In the genomic region with DNA sequence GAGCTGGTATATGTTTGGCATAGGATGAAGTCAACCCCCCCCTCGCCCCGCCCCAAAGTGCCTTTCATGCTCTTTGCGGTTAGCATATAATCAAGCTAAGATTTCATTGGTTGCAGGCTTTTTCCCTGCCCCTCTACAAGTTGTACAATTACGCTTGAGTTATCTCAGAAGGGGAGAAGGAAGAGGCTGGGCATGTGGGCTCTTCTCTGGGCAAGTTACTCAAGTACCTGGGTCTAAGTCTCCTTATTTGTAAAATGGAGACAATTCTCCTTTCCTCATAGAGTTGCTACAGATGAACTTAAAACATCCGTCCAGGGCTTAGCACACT, we compare ENCODE assay signal across 17 mouse cellular contexts. TPM values are rescaled to one million over a fixed set of nuclear protein-coding genes. Genes with fewer than 3 reads are reported as not detected.
A peak's percentile ranks its signal among the peaks of the same experiment; 100 is the strongest.
DNase-seq lines count a peak whose midpoint lies in the region; ATAC-seq and TF ChIP-seq lines count a peak whose summit lies in the region.
"Had no signal": no experiment of that assay in that cellular context is flagged by ENCODE, and none has a peak within 500 bp of the region (broad histone marks: within the 10 kb centered on the region; RNA-seq: fewer than 3 reads in every experiment).

No protein-coding gene starts in this region.

- TF ChIP-seq CTCF in stomach, postnatal 0 days (IDR thresholded peaks at IDR 0.05; ENCODE audit: low read depth): no peak

- H3K36me3 ChIP-seq in erythroblast, embryonic 14.5 days (ENCODE audit: control insufficient read depth): peaks cover 52% of the 10 kb centered on the region
- H3K36me3 ChIP-seq in stomach, embryonic 16.5 days (ENCODE audit: control insufficient read depth, insufficient read depth, low read length): no peaks in the 10 kb centered on the region
- no peaks in the 10 kb centered on the region for H3K36me3 ChIP-seq in stomach, postnatal 0 days (ENCODE audit: control insufficient read depth, insufficient read depth, low read length)
- peaks cover 25% of the 10 kb centered on the region for H3K36me3 ChIP-seq in liver, embryonic 13.5 days
- H3K36me3 ChIP-seq in hindbrain, embryonic 11.5 days (ENCODE audit: control insufficient read depth, insufficient read depth, low read length): no peaks in the 10 kb centered on the region

- TF ChIP-seq EP300 in stomach, postnatal 0 days (optimal IDR thresholded peaks at IDR 0.05): no peak

- peaks cover 75% of the 10 kb centered on the region for H3K4me1 ChIP-seq in erythroblast, embryonic 14.5 days (ENCODE audit: control insufficient read depth)
- H3K4me1 ChIP-seq in stomach, embryonic 16.5 days (ENCODE audit: control insufficient read depth, insufficient read depth, low read length): peaks cover 12% of the 10 kb centered on the region
- H3K4me1 ChIP-seq in stomach, postnatal 0 days (replicated peaks; ENCODE audit: control insufficient read depth, insufficient read depth): no peaks in the 10 kb centered on the region; the same call in none of the 2 replicates
- H3K4me1 ChIP-seq in liver, embryonic 13.5 days (replicated peaks): peaks cover 80% of the 10 kb centered on the region
- H3K4me1 ChIP-seq in hindbrain, embryonic 11.5 days (replicated peaks; ENCODE audit: control insufficient read depth, insufficient read depth, low read length): peaks cover 3% of the 10 kb centered on the region; the same call in 1 of the 2 replicates

- no peak for ATAC-seq in erythroblast, adult 5-6 weeks (replicated peaks; ENCODE audit: low FRiP score, poor library complexity, severe bottlenecking)
- ATAC-seq in stomach, embryonic 16.5 days (ENCODE audit: insufficient read depth, low FRiP score): no peak
- no peak for ATAC-seq in stomach, postnatal 0 days (ENCODE audit: low FRiP score, low TSS enrichment)
- ATAC-seq in liver, embryonic 13.5 days (ENCODE audit: low read depth): no peak
- no peak for ATAC-seq in hindbrain, embryonic 11.5 days (ENCODE audit: low FRiP score)

- no peaks in the 10 kb centered on the region for H3K27me3 ChIP-seq in erythroblast, embryonic 14.5 days (ENCODE audit: control insufficient read depth)
- no peaks in the 10 kb centered on the region for H3K27me3 ChIP-seq in stomach, embryonic 16.5 days (ENCODE audit: control insufficient read depth, insufficient read depth, low read length)
- H3K27me3 ChIP-seq in stomach, postnatal 0 days (ENCODE audit: control insufficient read depth, insufficient read depth, low read length): no peaks in the 10 kb centered on the region
- no peaks in the 10 kb centered on the region for H3K27me3 ChIP-seq in liver, embryonic 13.5 days
- no peaks in the 10 kb centered on the region for H3K27me3 ChIP-seq in hindbrain, embryonic 11.5 days (ENCODE audit: control insufficient read depth, insufficient read depth, low read length)
- H3K27me3 ChIP-seq: limb, embryonic 12.5 days had no signal

- 0 out of 2 replicates have a peak overlapping the region, but pooled peaks have one; percentile 4 for H3K4me2 ChIP-seq in stomach, embryonic 16.5 days (ENCODE audit: low read depth, low read length)
- H3K4me2 ChIP-seq in stomach, postnatal 0 days (replicated peaks; ENCODE audit: low read depth): no peak overlapping the region
- peak overlapping the region; percentile 74 for H3K4me2 ChIP-seq in liver, embryonic 13.5 days
- H3K4me2 ChIP-seq in hindbrain, embryonic 11.5 days (replicated peaks; ENCODE audit: low read depth, low read length): no peak overlapping the region
- H3K4me2 ChIP-seq: hindbrain, embryonic 14.5 days; limb, embryonic 12.5 days had no signal

- 92% methylated on average over 5 of the region's 5 CpGs for WGBS in stomach, embryonic 16.5 days
- WGBS in stomach, postnatal 0 days: 95% methylated on average over 5 of the region's 5 CpGs
- 74% methylated on average over 5 of the region's 5 CpGs for WGBS in liver, embryonic 13.5 days (ENCODE audit: insufficient replicate concordance)
- 97% methylated on average over 5 of the region's 5 CpGs for WGBS in hindbrain, embryonic 11.5 days

- peak overlapping the region; percentile 64 for H3K4me3 ChIP-seq in erythroblast, embryonic 14.5 days (replicated peaks)
- H3K4me3 ChIP-seq in stomach, embryonic 16.5 days (replicated peaks; ENCODE audit: low read length): no peak overlapping the region
- H3K4me3 ChIP-seq in stomach, postnatal 0 days (ENCODE audit: low read depth, low read length): no peak overlapping the region
- H3K4me3 ChIP-seq in liver, embryonic 13.5 days (replicated peaks): peak overlapping the region; percentile 79
- no peak overlapping the region for H3K4me3 ChIP-seq in hindbrain, embryonic 11.5 days (ENCODE audit: low read depth, low read length)
- H3K4me3 ChIP-seq: limb, embryonic 12.5 days had no signal

- no peaks in the 10 kb centered on the region for H3K9me3 ChIP-seq in erythroblast, embryonic 14.5 days (ENCODE audit: control insufficient read depth, low read length)
- H3K9me3 ChIP-seq in stomach, embryonic 16.5 days (replicated peaks; ENCODE audit: control insufficient read depth, low read length): no peaks in the 10 kb centered on the region
- H3K9me3 ChIP-seq in stomach, postnatal 0 days (ENCODE audit: control insufficient read depth, low read length): no peaks in the 10 kb centered on the region
- no peaks in the 10 kb centered on the region for H3K9me3 ChIP-seq in liver, embryonic 13.5 days (replicated peaks)
- H3K9me3 ChIP-seq in hindbrain, embryonic 11.5 days (ENCODE audit: control insufficient read depth, low read length): no peaks in the 10 kb centered on the region
- H3K9me3 ChIP-seq: heart, embryonic 10.5 days; limb, embryonic 12.5 days; midbrain, embryonic 10.5 days had no signal

- no peak for DNase-seq in stomach, postnatal 0 days (ENCODE audit: low spot score)
- no peak for DNase-seq in liver, embryonic 13.5 days
- DNase-seq in hindbrain, embryonic 11.5 days (ENCODE audit: low spot score): no peak
- no peak for DNase-seq in lung, postnatal 36 days
- no peak for DNase-seq in thymus, postnatal 14 days
- DNase-seq: adrenal gland, postnatal 25 days; cerebellum, adult 2 months; gastrocnemius, postnatal 14 days; heart, postnatal 14 days; kidney, adult 11 months had no signal

- no peak overlapping the region for H3K27ac ChIP-seq in stomach, embryonic 16.5 days (ENCODE audit: low read length)
- H3K27ac ChIP-seq in stomach, postnatal 0 days (replicated peaks): no peak overlapping the region
- peak overlapping the region; percentile 94 for H3K27ac ChIP-seq in liver, embryonic 13.5 days
- no peak overlapping the region for H3K27ac ChIP-seq in hindbrain, embryonic 11.5 days (ENCODE audit: low read depth, low read length)
- H3K27ac ChIP-seq: heart, embryonic 10.5 days; hindbrain, embryonic 14.5 days; limb, embryonic 12.5 days; midbrain, embryonic 10.5 days had no signal

- no peak overlapping the region for H3K9ac ChIP-seq in stomach, embryonic 16.5 days (ENCODE audit: low read length)
- no peak overlapping the region for H3K9ac ChIP-seq in stomach, postnatal 0 days (ENCODE audit: low read length)
- H3K9ac ChIP-seq in liver, embryonic 13.5 days: peak overlapping the region; percentile 94
- no peak overlapping the region for H3K9ac ChIP-seq in hindbrain, embryonic 11.5 days (ENCODE audit: low read depth, low read length)
- H3K9ac ChIP-seq: hindbrain, embryonic 14.5 days; limb, embryonic 12.5 days had no signal

RNA-seq across cellular contexts. Expression of a gene that starts 14.2 kb away (rescaled TPM):
- polyA plus RNA-seq in erythroblast, embryonic 14.5 days (2012): 0.04 and 0.08 TPM in 2 replicates
- total RNA-seq in erythroblast, adult 5-6 weeks (2015; ENCODE audit: low replicate concordance): 6.0 and 9.4 TPM in 2 replicates
- 9.3 and 12.0 TPM in 2 replicates for total RNA-seq in erythroblast, adult 5-6 weeks (2017; ENCODE audit: low replicate concordance)
- polyA plus RNA-seq in stomach, embryonic 16.5 days (2015; fragmentation: Nextera tagmentation; extraction: Ambion mirVana): 1.0 and 1.7 TPM in 2 replicates
- polyA plus RNA-seq in stomach, postnatal 0 days (2015; fragmentation: Nextera tagmentation; extraction: Ambion mirVana): 0.47 and 0.92 TPM in 2 replicates
- polyA plus RNA-seq in liver, embryonic 13.5 days (2015; fragmentation: Nextera tagmentation; extraction: Ambion mirVana): 1.4 and 1.5 TPM in 2 replicates
- 0.92 and 2.4 TPM in 2 replicates for polyA plus RNA-seq in hindbrain, embryonic 11.5 days (2014; fragmentation: Nextera tagmentation; extraction: Ambion mirVana)

RNA-seq across cellular contexts. Expression of a gene that starts 16.7 kb away (rescaled TPM):
- 2.8 and 8.3 TPM in 2 replicates for polyA plus RNA-seq in erythroblast, embryonic 14.5 days (2012)
- 129 and 153 TPM in 2 replicates for total RNA-seq in erythroblast, adult 5-6 weeks (2015; ENCODE audit: low replicate concordance)
- 172 and 176 TPM in 2 replicates for total RNA-seq in erythroblast, adult 5-6 weeks (2017; ENCODE audit: low replicate concordance)
- polyA plus RNA-seq in stomach, embryonic 16.5 days (2015; fragmentation: Nextera tagmentation; extraction: Ambion mirVana): 212 and 224 TPM in 2 replicates
- 172 and 190 TPM in 2 replicates for polyA plus RNA-seq in stomach, postnatal 0 days (2015; fragmentation: Nextera tagmentation; extraction: Ambion mirVana)
- 289 and 332 TPM in 2 replicates for polyA plus RNA-seq in liver, embryonic 13.5 days (2015; fragmentation: Nextera tagmentation; extraction: Ambion mirVana)
- polyA plus RNA-seq in hindbrain, embryonic 11.5 days (2014; fragmentation: Nextera tagmentation; extraction: Ambion mirVana): 250 TPM in 2 replicates

RNA-seq across cellular contexts. Expression of a gene that starts 33.7 kb away (rescaled TPM):
- polyA plus RNA-seq in erythroblast, embryonic 14.5 days (2012): 0.26 and 1.1 TPM in 2 replicates
- 6.5 and 9.2 TPM in 2 replicates for total RNA-seq in erythroblast, adult 5-6 weeks (2015; ENCODE audit: low replicate concordance)
- 2.4 and 6.3 TPM in 2 replicates for total RNA-seq in erythroblast, adult 5-6 weeks (2017; ENCODE audit: low replicate concordance)
- 51.6 and 52.0 TPM in 2 replicates for polyA plus RNA-seq in stomach, embryonic 16.5 days (2015; fragmentation: Nextera tagmentation; extraction: Ambion mirVana)
- polyA plus RNA-seq in stomach, postnatal 0 days (2015; fragmentation: Nextera tagmentation; extraction: Ambion mirVana): 32.9 and 34.6 TPM in 2 replicates
- 14.5 and 15.2 TPM in 2 replicates for polyA plus RNA-seq in liver, embryonic 13.5 days (2015; fragmentation: Nextera tagmentation; extraction: Ambion mirVana)
- polyA plus RNA-seq in hindbrain, embryonic 11.5 days (2014; fragmentation: Nextera tagmentation; extraction: Ambion mirVana): 62.7 and 63.0 TPM in 2 replicates

Comparison
In these comparisons a context has a peak if more than half of its experiments do, and no peak if none do; other contexts are left out.
1. H3K4me2 ChIP-seq: peak in stomach, embryonic 16.5 days (single experiment) and liver, embryonic 13.5 days (single experiment); none in stomach, postnatal 0 days (single experiment) and hindbrain, embryonic 11.5 days (single experiment).
2. H3K4me3 ChIP-seq: peak in erythroblast, embryonic 14.5 days (single experiment) and liver, embryonic 13.5 days (single experiment); none in stomach, embryonic 16.5 days (single experiment), stomach, postnatal 0 days (single experiment) and hindbrain, embryonic 11.5 days (single experiment).
3. RNA of a gene that starts 16.7 kb away (polyA plus RNA-seq): 289 to 332 TPM in liver, embryonic 13.5 days, 250 TPM in hindbrain, embryonic 11.5 days, 212 to 224 TPM in stomach, embryonic 16.5 days and 172 to 190 TPM in stomach, postnatal 0 days; 2.8 to 8.3 TPM in erythroblast, embryonic 14.5 days; every median in the first group is over 10 times any median in the second.